Mouse (Mus musculus) layer of hippocampus, postnatal 25 days (tissue): ENCODE measurements at regions not wholly inside any gene's neighbourhood (a gene's known extent, or its start where the extent isn't known, plus 50 kb on each side); places are given as distances from the start of the nearest gene placed in this dataset.

ENCODE experiments used
- DNase-seq, 2 experiments: peaks; one replicate each; pipeline ENCODE4 v3.0.0; 2022; ENCODE audit warnings: mixed read lengths in 2 of 2, low spot score in 1 of 2; ENCODE audit errors: extremely low spot score in 1 of 2

- DNase-seq = no peak
Observed at GRCm38 (mm10) chr15:87196306-87196893, 347.7 kb upstream of the Fam19a5 start.

GRCm38 (mm10) chr15:87199641-87200040 lies 344.5 kb upstream of the Fam19a5 start:
- no peak for DNase-seq

GRCm38 (mm10) chr15:87200282-87201048 lies 343.6 kb upstream of the Fam19a5 start:
- peak in 1 of 2 experiments; percentile 31 for DNase-seq

GRCm38 (mm10) chr15:87201055-87201454 lies 343.0 kb upstream of the Fam19a5 start:
- no peak for DNase-seq

- DNase-seq = no peak
Observed at GRCm38 (mm10) chr15:87229951-87230350, 314.1 kb upstream of the Fam19a5 start.

GRCm38 (mm10) chr15:87236096-87236495 lies 308.0 kb upstream of the Fam19a5 start:
- DNase-seq = no peak

- DNase-seq = no peak
Observed at GRCm38 (mm10) chr15:87239057-87239456, 305.0 kb upstream of the Fam19a5 start.

GRCm38 (mm10) chr15:87261497-87261896 lies 282.6 kb upstream of the Fam19a5 start:
- DNase-seq = no peak

GRCm38 (mm10) chr15:87264906-87265305 lies 279.2 kb upstream of the Fam19a5 start:
- DNase-seq = no peak

- DNase-seq = no peak
Observed at GRCm38 (mm10) chr15:87290987-87291529, 253.0 kb upstream of the Fam19a5 start.

- no peak for DNase-seq
Observed at GRCm38 (mm10) chr15:87319896-87320295, 224.2 kb upstream of the Fam19a5 start.

- DNase-seq = no peak
Observed at GRCm38 (mm10) chr15:87321067-87321985, 222.8 kb upstream of the Fam19a5 start.

GRCm38 (mm10) chr15:87325389-87325788 lies 218.7 kb upstream of the Fam19a5 start:
- DNase-seq = no peak

GRCm38 (mm10) chr15:87326281-87326680 lies 217.8 kb upstream of the Fam19a5 start:
- DNase-seq = no peak

- no peak for DNase-seq
Observed at GRCm38 (mm10) chr15:87332441-87332840, 211.7 kb upstream of the Fam19a5 start.

- no peak for DNase-seq
Observed at GRCm38 (mm10) chr15:87333527-87333926, 210.6 kb upstream of the Fam19a5 start.

GRCm38 (mm10) chr15:87334430-87334829 lies 209.7 kb upstream of the Fam19a5 start:
- DNase-seq = no peak

- no peak for DNase-seq
Observed at GRCm38 (mm10) chr15:87335324-87335723, 208.8 kb upstream of the Fam19a5 start.

- DNase-seq = peak; percentile 44 to 45
Observed at GRCm38 (mm10) chr15:87335737-87336136, 208.4 kb upstream of the Fam19a5 start.

GRCm38 (mm10) chr15:87339904-87340303 lies 204.2 kb upstream of the Fam19a5 start:
- DNase-seq = no peak

- DNase-seq = peak in 1 of 2 experiments; percentile 29
Observed at GRCm38 (mm10) chr15:87342656-87343055, 201.4 kb upstream of the Fam19a5 start.
